Mouse (Mus musculus) stomach, postnatal 0 days (tissue): ENCODE measurements around the gene Vcam1. TPM values are rescaled to one million over a fixed set of nuclear protein-coding genes. Genes with fewer than 3 reads are reported as not detected.

Experiments
- ATAC-seq: fragments of 200-750 bp; cut with Nextera tagmentation; 2 replicates; pipeline ENCODE4 v1.8.0; 2017; ENCODE audit not compliant: low FRiP score, low TSS enrichment
- DNase-seq: peaks from one replicate; pipeline ENCODE4 v3.0.0-alpha.2; 2016; ENCODE audit warnings: low spot score
- H3K27ac ChIP-seq: fragments of 300-500 bp; sonication (generic); replicated peaks from 2 replicates; pipeline ENCODE4 v1.5.1; 2014; ENCODE audit warnings: mild to moderate bottlenecking, control low read depth
- H3K27me3 ChIP-seq: fragments of 300-500 bp; sonication (generic); 2 replicates; pipeline ENCODE4 v1.6.1; 2014; ENCODE audit warnings: low read length; ENCODE audit not compliant: control insufficient read depth, insufficient read depth
- H3K36me3 ChIP-seq: fragments of 300-500 bp; sonication (generic); 2 replicates; pipeline ENCODE4 v1.6.1; 2014; ENCODE audit warnings: low read length, mixed read lengths; ENCODE audit not compliant: control insufficient read depth, insufficient read depth
- H3K4me1 ChIP-seq: fragments of 300-500 bp; sonication (generic); replicated peaks from 2 replicates; pipeline ENCODE4 v1.6.1; 2014; ENCODE audit warnings: antibody characterized with exemption; ENCODE audit not compliant: control insufficient read depth, insufficient read depth
- H3K4me2 ChIP-seq: fragments of 300-500 bp; sonication (generic); replicated peaks from 2 replicates; pipeline ENCODE4 v1.6.1; 2014; ENCODE audit warnings: low read depth, mild to moderate bottlenecking, control low read depth, moderate library complexity
- H3K4me3 ChIP-seq: fragments of 300-500 bp; sonication (generic); 2 replicates; pipeline ENCODE4 v1.5.1; 2014; ENCODE audit warnings: low read depth, low read length, control low read depth
- H3K9ac ChIP-seq: fragments of 300-500 bp; sonication (generic); 2 replicates; pipeline ENCODE4 v1.6.1; 2014; ENCODE audit warnings: mild to moderate bottlenecking, low read length, control low read depth, mixed read lengths
- H3K9me3 ChIP-seq: fragments of 300-500 bp; sonication (generic); 2 replicates; pipeline ENCODE4 v1.6.1; 2016; ENCODE audit warnings: low read length; ENCODE audit not compliant: control insufficient read depth
- CTCF ChIP-seq: IDR thresholded peaks from 2 replicates; pipeline ENCODE4 v1.5.1; 2016; ENCODE audit warnings: antibody characterized with exemption, low read depth, mild to moderate bottlenecking, moderate library complexity
- EP300 ChIP-seq: optimal IDR thresholded peaks from 2 replicates; pipeline ENCODE3; 2016; ENCODE audit warnings: antibody characterized with exemption
- WGBS: fragments of 180-500 bp; shearing (Covaris S2); extraction: QIAGEN DNeasy Blood & Tissue Kit; methylation state at CpG from one replicate; pipeline ENCODE4 v1.1.7; 2014; 5-methylcytosine and 5-hydroxymethylcytosine counted together
- polyA plus RNA-seq: library from polyadenylated mRNA; unstranded; fragments of >200 nt; fragmentation: Nextera tagmentation; extraction: Ambion mirVana; gene quantifications from 2 replicates; pipeline ENCODE4 v1.2.1, GENCODE M21; 2015

The Vcam1 gene
- polyA plus RNA-seq, 1 experiment from 2014 or later, result 17.3 TPM

DNA sequence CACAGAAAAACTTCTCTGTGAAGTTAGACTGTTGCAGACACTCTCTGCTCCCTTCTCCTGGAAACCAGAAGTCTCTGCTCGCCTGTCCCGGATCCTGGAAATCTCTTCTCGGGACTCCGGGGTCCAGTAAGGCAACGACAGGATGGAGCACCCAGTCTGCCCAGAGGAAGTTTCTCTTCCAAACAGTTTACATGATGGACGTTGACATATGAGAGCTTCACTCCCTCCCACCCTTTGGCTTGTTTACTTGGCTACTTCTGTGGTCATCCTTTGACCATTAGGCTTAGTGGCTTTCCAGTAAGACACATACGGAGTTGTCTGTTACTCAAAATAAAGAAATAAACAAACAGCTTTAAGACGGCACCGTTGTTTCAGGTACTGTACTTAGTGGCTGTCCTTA, 19.2 kb upstream of the Vcam1 start:
- Histone ChIP-seq H3K9ac (no peak overlapping the region), H3K9me3 (no peaks in the 10 kb centered on the region), H3K4me3 (no peak overlapping the region), H3K27me3 (no peaks in the 10 kb centered on the region), H3K4me1 (no peaks in the 10 kb centered on the region), H3K4me2 (no peak overlapping the region), H3K36me3 (no peaks in the 10 kb centered on the region), H3K27ac (no peak overlapping the region)
- 34% methylated on average over 9 of the region's 9 CpGs for WGBS
- no peak for TF ChIP-seq CTCF
- TF ChIP-seq EP300, result no peak
- ATAC-seq (no peak), DNase-seq (no peak)

- no peak overlapping the region for H3K4me3 ChIP-seq
- no peak for ATAC-seq
- no peak for DNase-seq
- 84% methylated on average over 3 of the region's 3 CpGs for WGBS
- no peaks in the 10 kb centered on the region for H3K4me1 ChIP-seq
- no peak overlapping the region for H3K27ac ChIP-seq
- TF ChIP-seq CTCF, result no peak
- no peak overlapping the region for H3K4me2 ChIP-seq
- H3K27me3 ChIP-seq, result no peaks in the 10 kb centered on the region
- no peaks in the 10 kb centered on the region for H3K9me3 ChIP-seq
- no peaks in the 10 kb centered on the region for H3K36me3 ChIP-seq
- no peak overlapping the region for H3K9ac ChIP-seq
Observed at GRCm38 (mm10) chr3:116141226-116141625, 11.7 kb upstream of the Vcam1 start.

DNA sequence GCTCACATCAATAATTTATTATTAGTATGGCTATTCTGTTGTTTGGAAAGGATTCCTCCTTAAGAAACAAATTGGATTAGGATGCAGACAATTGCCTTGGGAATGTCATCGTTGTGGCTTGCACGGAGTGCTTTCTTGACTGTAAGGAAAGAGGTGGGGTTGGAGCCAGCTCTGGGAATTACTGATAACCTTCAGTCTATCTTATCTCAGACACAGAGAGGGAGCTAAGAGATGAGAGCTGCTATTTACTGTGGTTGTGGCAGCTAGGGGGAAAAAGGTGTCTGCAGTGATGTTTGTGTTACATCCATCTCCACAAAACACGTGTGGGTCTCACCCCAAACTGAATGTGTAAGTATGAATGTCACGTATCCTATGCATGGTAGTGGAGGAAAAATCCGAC, 9.5 kb upstream of the Vcam1 start:
- no peak for TF ChIP-seq CTCF
- TF ChIP-seq EP300, result no peak
- H3K27me3 ChIP-seq, result no peaks in the 10 kb centered on the region
- DNase-seq (no peak), ATAC-seq (no peak)
- no peak overlapping the region for H3K9ac ChIP-seq
- H3K27ac ChIP-seq, result no peak overlapping the region
- no peak overlapping the region for H3K4me3 ChIP-seq
- H3K9me3 ChIP-seq, result no peaks in the 10 kb centered on the region
- no peak overlapping the region for H3K4me2 ChIP-seq
- WGBS, result 55% methylated on average over 5 of the region's 5 CpGs
- no peaks in the 10 kb centered on the region for H3K36me3 ChIP-seq
- H3K4me1 ChIP-seq, result no peaks in the 10 kb centered on the region

GRCm38 (mm10) chr3:116138081-116138480, 8.6 kb upstream of the Vcam1 start:
- no peak for ATAC-seq

GRCm38 (mm10) chr3:116133363-116133762, 3.9 kb upstream of the Vcam1 start:
- no peak overlapping the region for H3K9ac ChIP-seq
- no peak for ATAC-seq
- no peaks in the 10 kb centered on the region for H3K27me3 ChIP-seq

More at GRCm38 (mm10) chr3:116138081-116138480, 8.6 kb upstream of the Vcam1 start:
- H3K9ac ChIP-seq, result no peak overlapping the region
- TF ChIP-seq EP300 (no peak), CTCF (no peak)
- no peaks in the 10 kb centered on the region for H3K27me3 ChIP-seq
- H3K36me3 ChIP-seq, result no peaks in the 10 kb centered on the region
- no peak overlapping the region for H3K4me3 ChIP-seq
- WGBS, result 70% methylated on average over 5 of the region's 5 CpGs
- no peak for DNase-seq
- H3K27ac ChIP-seq, result no peak overlapping the region
- no peak overlapping the region for H3K4me2 ChIP-seq
- no peaks in the 10 kb centered on the region for H3K9me3 ChIP-seq
- no peaks in the 10 kb centered on the region for H3K4me1 ChIP-seq

GRCm38 (mm10) chr3:116130711-116131110, 1.2 kb upstream of the Vcam1 start:
- DNase-seq (no peak), ATAC-seq (no peak)
- no peak overlapping the region for H3K4me2 ChIP-seq
- no peaks in the 10 kb centered on the region for H3K4me1 ChIP-seq
- no peaks in the 10 kb centered on the region for H3K9me3 ChIP-seq
- no peak overlapping the region for H3K4me3 ChIP-seq
- no peaks in the 10 kb centered on the region for H3K27me3 ChIP-seq
- TF ChIP-seq CTCF, result no peak
- TF ChIP-seq EP300, result no peak
- H3K27ac ChIP-seq, result no peak overlapping the region
- 94% methylated on average over 3 of the region's 3 CpGs for WGBS
- H3K9ac ChIP-seq, result no peak overlapping the region
- no peaks in the 10 kb centered on the region for H3K36me3 ChIP-seq

More at GRCm38 (mm10) chr3:116133363-116133762, 3.9 kb upstream of the Vcam1 start:
- TF ChIP-seq EP300 (no peak), CTCF (no peak)
- Histone ChIP-seq H3K4me3 (no peak overlapping the region), H3K36me3 (no peaks in the 10 kb centered on the region), H3K27ac (no peak overlapping the region), H3K4me2 (no peak overlapping the region), H3K4me1 (no peaks in the 10 kb centered on the region), H3K9me3 (no peaks in the 10 kb centered on the region)
- WGBS, result 38% methylated on average over 5 of the region's 5 CpGs
- no peak for DNase-seq
